ENCODE assay signal across 22 mouse cellular contexts in genomic region chr11:104155899-104156298, GRCm38 (mm10). TPM values are rescaled to one million over a fixed set of nuclear protein-coding genes. Genes with fewer than 3 reads are reported as not detected.
"Had no signal": no experiment of that assay in that cellular context is flagged by ENCODE, and none has a peak within 500 bp of the region (broad histone marks: within the 10 kb centered on the region; RNA-seq: fewer than 3 reads in every experiment).

No protein-coding gene starts in this region.

- H3K9me3 ChIP-seq: limb, embryonic 10.5 days; limb, embryonic 13.5 days; liver, embryonic 12.5 days; liver, embryonic 15.5 days; lung, embryonic 15.5 days; megakaryocyte, embryonic 14.5 days; midbrain, embryonic 10.5 days; midbrain, embryonic 15.5 days; stomach, embryonic 15.5 days had no signal

- H3K27me3 ChIP-seq: midbrain, embryonic 15.5 days had no signal

- H3K4me2 ChIP-seq: limb, embryonic 13.5 days; liver, embryonic 12.5 days; liver, embryonic 15.5 days; lung, embryonic 15.5 days; midbrain, embryonic 15.5 days; stomach, embryonic 15.5 days had no signal

- H3K36me3 ChIP-seq: limb, embryonic 10.5 days; limb, embryonic 13.5 days; liver, embryonic 12.5 days; liver, embryonic 15.5 days; lung, embryonic 15.5 days; midbrain, embryonic 10.5 days; midbrain, embryonic 15.5 days; stomach, embryonic 15.5 days had no signal

- DNase-seq: kidney, adult 18-20 months; kidney, adult 9 months; kidney, postnatal 14 days; layer of hippocampus, adult 9-11 months; liver; lung, adult 18-20 months; lung, postnatal 10 days; lung, postnatal 36 days; right cerebral cortex, postnatal 25 days; spleen, adult 18-20 months; thymus, postnatal 25 days had no signal

- ATAC-seq: liver, embryonic 12.5 days; midbrain, embryonic 15.5 days had no signal

- H3K4me1 ChIP-seq: liver, embryonic 12.5 days; liver, embryonic 15.5 days; stomach, embryonic 15.5 days had no signal

- H3K27ac ChIP-seq: limb, embryonic 10.5 days; limb, embryonic 13.5 days; liver, embryonic 12.5 days; liver, embryonic 15.5 days; lung, embryonic 15.5 days; midbrain, embryonic 10.5 days; midbrain, embryonic 15.5 days; stomach, embryonic 15.5 days had no signal

- H3K4me3 ChIP-seq: limb, embryonic 10.5 days; limb, embryonic 13.5 days; liver, embryonic 12.5 days; liver, embryonic 15.5 days; lung, embryonic 15.5 days; megakaryocyte, embryonic 14.5 days; midbrain, embryonic 10.5 days; midbrain, embryonic 15.5 days; stomach, embryonic 15.5 days had no signal

- H3K9ac ChIP-seq: limb, embryonic 13.5 days; liver, embryonic 12.5 days; liver, embryonic 15.5 days; lung, embryonic 15.5 days; midbrain, embryonic 15.5 days; stomach, embryonic 15.5 days had no signal

RNA-seq across cellular contexts. Expression of gene Crhr1, which starts 23.2 kb away (rescaled TPM):
- polyA plus RNA-seq: liver, embryonic 12.5 days; liver, embryonic 15.5 days; lung, embryonic 15.5 days had no signal

RNA-seq across cellular contexts. Expression of gene Sppl2c, which starts 30.2 kb away (rescaled TPM):
- polyA plus RNA-seq: kidney, embryonic 16.5 days; limb, embryonic 10.5 days; limb, embryonic 13.5 days; liver, embryonic 12.5 days; liver, embryonic 15.5 days; lung, embryonic 15.5 days; midbrain, embryonic 10.5 days; midbrain, embryonic 15.5 days; stomach, embryonic 15.5 days; thymus, postnatal 0 days had no signal
